Comparison of ENCODE assay signal across 28 mouse cellular contexts in the genomic region with DNA sequence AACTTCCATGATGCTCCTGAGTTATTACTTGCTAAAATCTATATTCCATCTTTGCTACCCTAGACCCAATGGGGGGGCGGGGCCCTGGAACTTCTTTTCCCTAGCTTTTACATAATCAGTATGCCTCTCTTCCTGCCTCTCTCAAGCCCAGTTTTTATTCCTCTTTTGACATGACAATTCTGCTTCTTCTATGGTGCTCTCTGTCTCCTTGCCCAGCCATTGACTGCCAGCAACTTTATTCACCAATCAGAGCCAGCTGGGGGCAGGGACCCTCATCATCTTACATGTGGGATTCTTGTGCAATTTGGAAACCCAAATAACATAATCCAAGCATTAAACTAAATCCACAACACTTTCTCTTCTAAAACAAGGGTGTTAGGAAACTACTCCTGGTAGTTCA.
"Had no signal": no experiment of that assay in that cellular context is flagged by ENCODE, and none has a peak within 500 bp of the region (broad histone marks: within the 10 kb centered on the region; RNA-seq: fewer than 3 reads in every experiment).

No protein-coding gene starts in this region.

- H3K27ac ChIP-seq: embryonic facial prominence, embryonic 10.5 days; embryonic facial prominence, embryonic 12.5 days; embryonic facial prominence, embryonic 13.5 days; embryonic facial prominence, embryonic 15.5 days; forebrain, embryonic 10.5 days; forebrain, embryonic 12.5 days; forebrain, embryonic 13.5 days; forebrain, embryonic 15.5 days; gastrocnemius, adult 2 months; heart, adult 2 months had no signal

- H3K4me3 ChIP-seq: embryonic facial prominence, embryonic 10.5 days; embryonic facial prominence, embryonic 12.5 days; embryonic facial prominence, embryonic 13.5 days; embryonic facial prominence, embryonic 15.5 days; erythroblast, embryonic 14.5 days; forebrain, embryonic 10.5 days; forebrain, embryonic 12.5 days; forebrain, embryonic 13.5 days; forebrain, embryonic 15.5 days; gastrocnemius, adult 2 months; heart, adult 2 months had no signal

- H3K27me3 ChIP-seq: embryonic facial prominence, embryonic 12.5 days; embryonic facial prominence, embryonic 13.5 days; embryonic facial prominence, embryonic 15.5 days; forebrain, embryonic 12.5 days; forebrain, embryonic 13.5 days; forebrain, embryonic 15.5 days had no signal

- H3K4me2 ChIP-seq: embryonic facial prominence, embryonic 12.5 days; embryonic facial prominence, embryonic 13.5 days; embryonic facial prominence, embryonic 15.5 days; forebrain, embryonic 12.5 days; forebrain, embryonic 13.5 days; forebrain, embryonic 15.5 days had no signal

- ATAC-seq: forebrain, embryonic 13.5 days; forebrain, embryonic 14.5 days; forebrain, embryonic 15.5 days; forebrain, embryonic 16.5 days; forebrain, postnatal 0 days had no signal

- H3K9me3 ChIP-seq: embryonic facial prominence, embryonic 10.5 days; embryonic facial prominence, embryonic 12.5 days; embryonic facial prominence, embryonic 13.5 days; embryonic facial prominence, embryonic 15.5 days; forebrain, embryonic 10.5 days; forebrain, embryonic 12.5 days; forebrain, embryonic 13.5 days; forebrain, embryonic 15.5 days had no signal

- DNase-seq: cerebellum, adult 2 months; cerebellum, adult 8-10 months; cerebellum, adult 9-10 months; cerebellum, adult 9-11 months; cerebellum, postnatal 10 days; cerebellum, postnatal 14 days; cerebellum, postnatal 25 days; cerebellum, postnatal 36 days; embryo, embryonic 11 days; forebrain, postnatal 0 days; gastrocnemius, adult 2 months; gastrocnemius, postnatal 10 days; gastrocnemius, postnatal 14 days; gastrocnemius, postnatal 25 days; gastrocnemius, postnatal 36 days; heart, adult 18-20 months; heart, adult 2 months had no signal

- H3K4me1 ChIP-seq: embryonic facial prominence, embryonic 10.5 days; embryonic facial prominence, embryonic 12.5 days; embryonic facial prominence, embryonic 13.5 days; embryonic facial prominence, embryonic 15.5 days; forebrain, embryonic 12.5 days; forebrain, embryonic 13.5 days; forebrain, embryonic 15.5 days had no signal

- H3K9ac ChIP-seq: embryonic facial prominence, embryonic 12.5 days; embryonic facial prominence, embryonic 13.5 days; embryonic facial prominence, embryonic 15.5 days; forebrain, embryonic 12.5 days; forebrain, embryonic 13.5 days; forebrain, embryonic 15.5 days; forebrain, postnatal 0 days had no signal

- H3K36me3 ChIP-seq: embryonic facial prominence, embryonic 10.5 days; embryonic facial prominence, embryonic 12.5 days; embryonic facial prominence, embryonic 13.5 days; embryonic facial prominence, embryonic 15.5 days; forebrain, embryonic 10.5 days; forebrain, embryonic 12.5 days; forebrain, embryonic 15.5 days had no signal
